Mouse (Mus musculus): ENCODE measurements around the gene Col4a3bp. TPM values are rescaled to one million over a fixed set of nuclear protein-coding genes. Genes with fewer than 3 reads are reported as not detected.

Col4a3bp gene
- polyA plus RNA-seq, 3 experiments from 2014 or later = 5.5 to 12.1 (median 9.0) TPM

DNA sequence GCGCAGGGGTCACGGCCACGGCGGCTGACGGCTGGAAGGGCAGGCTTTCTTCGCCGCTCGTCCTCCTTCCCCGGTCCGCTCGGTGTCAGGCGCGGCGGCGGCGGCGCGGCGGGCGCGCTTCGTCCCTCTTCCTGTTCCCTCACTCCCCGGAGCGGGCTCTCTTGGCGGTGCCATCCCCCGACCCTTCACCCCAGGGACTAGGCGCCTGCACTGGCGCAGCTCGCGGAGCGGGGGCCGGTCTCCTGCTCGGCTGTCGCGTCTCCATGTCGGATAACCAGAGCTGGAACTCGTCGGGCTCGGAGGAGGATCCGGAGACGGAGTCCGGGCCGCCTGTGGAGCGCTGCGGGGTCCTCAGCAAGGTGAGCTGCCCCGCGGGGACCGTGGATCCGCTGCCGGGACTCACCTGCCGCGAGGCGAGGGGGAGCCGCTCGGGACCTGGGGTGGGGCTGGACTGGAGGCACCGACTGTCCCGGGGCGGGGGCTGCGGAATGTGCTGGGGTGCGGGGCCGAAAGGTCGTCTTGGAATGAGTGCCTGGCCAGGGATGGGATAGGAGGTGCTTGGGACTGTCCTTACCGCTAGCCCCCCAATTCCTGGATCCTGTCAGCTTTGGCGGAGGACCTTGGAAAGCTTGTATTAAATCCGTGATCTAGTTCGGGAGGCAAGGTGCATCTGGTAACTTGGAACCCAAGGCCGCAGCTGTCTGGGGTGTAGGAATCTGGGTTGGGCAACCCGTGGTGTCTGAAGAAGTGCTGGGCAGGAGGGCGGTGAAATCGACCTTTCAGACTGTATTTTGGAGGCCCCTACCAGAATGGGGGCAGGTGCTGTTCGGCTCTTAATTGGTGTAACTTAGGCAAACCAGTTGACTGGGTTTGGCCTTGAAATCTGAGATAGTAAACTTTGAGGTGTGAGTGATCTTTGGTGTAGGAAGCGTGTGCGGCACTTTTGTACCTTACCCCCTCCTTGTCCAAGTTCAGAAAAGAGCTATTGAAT lies 778 bp downstream of the Col4a3bp start:
- peak; percentile 30 for ATAC-seq

- no peak for ATAC-seq
These were observed 2.1 kb downstream of the Col4a3bp start for GRCm38 (mm10) chr13:96544506-96544905.

DNA sequence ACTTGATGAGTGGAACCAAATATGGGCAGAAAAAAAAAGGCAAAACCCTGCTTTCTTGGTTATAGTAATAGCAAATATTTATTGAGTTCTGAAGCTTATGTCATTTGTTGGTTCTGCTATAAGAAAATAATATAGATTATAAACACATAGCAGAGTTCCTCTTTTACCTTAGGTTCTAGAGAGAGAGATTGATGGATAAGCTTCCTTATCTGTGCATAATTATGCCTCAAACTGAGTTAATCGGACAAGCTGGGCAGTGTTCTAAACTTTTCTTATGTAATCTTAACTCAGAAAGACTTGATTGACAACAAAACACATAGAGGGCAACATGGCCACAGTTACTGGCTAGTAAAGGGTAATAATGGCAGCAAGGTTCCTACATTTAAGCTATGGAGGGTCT lies 4.8 kb downstream of the Col4a3bp start:
- no peak for ATAC-seq

DNA sequence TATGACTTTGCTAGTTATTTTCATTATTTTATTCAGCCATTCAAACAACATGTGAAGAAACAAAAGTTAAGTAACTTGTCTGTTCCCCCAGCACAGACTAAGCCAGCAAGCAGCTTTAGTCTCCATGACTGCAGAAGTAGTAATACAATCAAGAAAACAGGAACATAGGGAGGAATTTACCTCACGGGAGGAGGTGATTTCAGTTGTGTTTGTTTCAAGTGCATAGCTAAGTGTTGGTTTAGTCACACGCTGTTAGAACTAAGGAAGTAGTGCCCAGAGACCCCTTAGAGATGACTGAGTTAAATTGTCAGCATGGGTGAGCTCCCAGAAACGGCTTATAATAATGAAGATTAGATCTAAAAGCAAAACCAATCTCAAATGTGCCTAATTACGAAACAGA lies 5.5 kb downstream of the Col4a3bp start:
- ATAC-seq = peak; percentile 27

DNA sequence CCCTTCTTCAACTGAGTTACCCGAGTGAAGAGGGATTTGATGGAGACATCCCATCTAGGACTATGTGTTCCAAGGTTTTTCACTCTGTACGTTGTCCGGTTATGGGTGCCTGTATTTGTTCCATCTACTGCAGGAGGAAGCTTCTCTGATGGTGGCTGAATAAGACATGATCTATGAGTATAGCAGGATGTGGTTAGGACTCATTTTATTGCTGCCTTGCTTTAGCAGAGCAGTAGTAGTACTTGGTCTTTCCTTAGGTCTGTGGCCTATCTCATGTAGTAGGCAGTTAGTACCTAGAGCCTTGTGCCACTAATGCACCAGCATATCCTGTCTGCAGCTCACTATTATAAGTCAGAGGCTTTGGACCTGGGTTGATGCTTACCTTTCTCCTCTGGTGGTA lies 12.7 kb downstream of the Col4a3bp start:
- ATAC-seq = peak; percentile 98

DNA sequence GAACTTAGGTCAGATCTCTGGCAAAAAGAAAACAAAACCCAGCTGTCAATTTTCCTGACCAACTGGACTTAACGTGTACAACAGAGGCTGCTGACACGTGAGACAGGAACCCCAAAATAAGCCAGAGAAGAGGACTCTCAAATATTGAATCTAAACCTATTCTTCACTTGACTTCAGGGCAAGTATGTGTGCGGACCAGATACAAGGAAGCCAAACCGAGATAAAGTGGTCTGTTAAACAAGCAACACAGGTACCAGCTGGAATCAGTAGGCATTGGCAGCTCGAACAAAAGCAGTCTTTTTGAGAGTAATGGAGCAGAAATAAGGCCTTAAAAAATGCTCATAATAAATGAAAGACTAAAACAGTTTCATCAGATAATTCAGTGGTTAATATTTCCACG lies 25.6 kb downstream of the Col4a3bp start:
- ATAC-seq = no peak

- no peak for ATAC-seq
These were observed 28.0 kb downstream of the Col4a3bp start for GRCm38 (mm10) chr13:96570313-96571015.

- ATAC-seq = no peak
These were observed 28.6 kb downstream of the Col4a3bp start for GRCm38 (mm10) chr13:96571016-96571361.

GRCm38 (mm10) chr13:96574170-96574569 lies 31.8 kb downstream of the Col4a3bp start:
- ATAC-seq = no peak

DNA sequence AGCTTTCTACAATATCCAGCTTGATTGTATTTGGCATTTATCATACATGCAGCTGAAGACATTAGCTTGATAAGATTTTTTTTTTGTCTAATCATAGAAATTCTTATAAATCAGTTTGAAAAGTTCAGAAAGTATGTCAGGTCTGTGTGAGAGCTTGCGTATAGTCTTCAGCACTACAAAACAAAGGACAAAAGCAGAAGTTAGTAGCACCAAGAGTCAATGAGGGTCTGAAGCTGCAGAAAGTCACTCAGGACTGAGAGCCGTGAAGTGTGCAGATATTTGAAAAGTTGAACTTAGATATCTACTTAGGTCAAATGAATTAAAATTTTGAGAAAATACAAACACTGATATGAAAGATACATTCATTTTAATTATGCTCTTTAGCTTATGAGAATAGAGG lies 36.7 kb downstream of the Col4a3bp start:
- no peak for ATAC-seq

- ATAC-seq = no peak
These were observed 37.6 kb downstream of the Col4a3bp start for GRCm38 (mm10) chr13:96579979-96580378.

DNA sequence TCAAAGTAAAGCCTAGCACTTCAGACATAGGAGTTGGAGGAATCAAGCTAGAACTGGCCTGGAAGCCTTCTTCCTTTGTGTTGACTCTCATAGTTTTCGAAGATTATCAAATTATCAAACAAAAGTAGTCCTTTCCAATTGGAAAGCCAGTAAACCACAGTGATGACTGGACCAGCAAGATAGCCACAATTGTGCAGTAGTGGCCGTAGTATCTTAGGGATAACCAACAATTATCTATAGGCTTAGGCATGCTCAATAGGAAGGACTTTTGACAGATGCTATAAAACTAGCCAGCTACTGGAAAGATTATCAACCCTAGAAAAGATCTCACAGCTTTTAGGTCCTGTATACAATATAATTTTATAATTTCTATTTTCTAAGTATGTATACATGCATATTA lies 41.8 kb downstream of the Col4a3bp start:
- no peak for ATAC-seq

DNA sequence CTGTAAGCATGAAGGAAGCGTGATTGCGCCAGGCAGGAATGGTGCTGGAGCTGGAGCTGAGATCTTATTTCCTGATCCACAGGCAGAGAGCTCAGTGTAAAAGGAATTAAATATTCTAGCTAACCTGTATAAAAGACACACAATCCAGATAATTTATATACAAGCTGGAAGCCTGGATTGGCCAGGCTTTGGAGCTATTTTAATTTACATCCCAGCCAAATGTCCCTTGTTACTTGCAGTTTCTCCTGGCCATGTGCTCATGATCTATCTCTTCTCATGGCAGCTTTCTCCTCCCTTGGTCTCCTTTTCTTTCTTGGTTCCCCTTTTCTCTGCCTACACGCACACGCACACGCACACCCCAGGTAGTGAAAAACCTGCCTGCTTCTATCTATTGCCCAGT lies 44.1 kb downstream of the Col4a3bp start:
- no peak for ATAC-seq

DNA sequence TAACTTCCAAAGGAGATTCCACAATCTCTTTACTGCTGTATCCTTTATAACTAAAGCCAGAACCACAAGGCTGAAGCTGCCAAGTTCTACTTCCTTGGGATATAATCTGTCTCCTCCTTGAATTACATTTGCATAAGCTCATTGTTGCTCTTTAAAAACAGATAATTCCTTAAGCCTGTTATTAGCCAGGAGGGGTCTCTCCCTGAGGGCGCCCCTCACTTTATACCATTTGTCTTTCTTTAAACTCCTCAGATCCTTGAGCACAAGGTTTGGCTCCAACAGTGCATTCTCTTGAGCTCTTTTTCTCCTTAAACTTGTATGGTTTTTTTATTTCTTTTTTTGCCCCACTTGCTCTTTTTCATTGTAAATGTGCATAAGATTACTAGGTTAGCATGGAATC lies 46.2 kb downstream of the Col4a3bp start:
- no peak for ATAC-seq

- ATAC-seq = peak; percentile 78
These were observed 51.2 kb downstream of the Col4a3bp start for GRCm38 (mm10) chr13:96593621-96594020.

GRCm38 (mm10) chr13:96594070-96594469 lies 51.7 kb downstream of the Col4a3bp start:
- no peak for ATAC-seq

- ATAC-seq = no peak
These were observed 56.8 kb downstream of the Col4a3bp start for GRCm38 (mm10) chr13:96599182-96599581.

DNA sequence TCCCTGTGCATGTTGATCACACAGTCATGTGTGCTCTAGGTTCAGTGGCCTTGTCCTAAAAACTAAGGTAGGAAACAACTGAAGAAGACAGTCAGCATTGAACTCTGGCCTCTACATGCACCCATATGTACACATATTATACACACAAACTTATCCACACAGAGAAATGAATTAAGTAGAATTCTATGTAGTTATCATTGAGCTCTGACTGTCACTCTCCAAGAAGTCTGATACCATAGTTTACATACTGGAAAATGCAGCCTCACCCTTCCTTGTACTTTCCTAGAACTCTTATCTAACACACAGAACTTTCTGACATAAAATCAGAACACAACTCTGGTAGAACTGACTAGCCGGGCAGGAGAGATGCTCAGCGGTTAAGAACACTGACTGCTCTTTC lies 61.8 kb downstream of the Col4a3bp start:
- ATAC-seq = no peak

GRCm38 (mm10) chr13:96614615-96615014 lies 72.2 kb downstream of the Col4a3bp start:
- no peak for ATAC-seq

GRCm38 (mm10) chr13:96620891-96621290 lies 78.5 kb downstream of the Col4a3bp start:
- no peak for ATAC-seq

GRCm38 (mm10) chr13:96630396-96630795 lies 88.0 kb downstream of the Col4a3bp start:
- no peak for ATAC-seq

- ATAC-seq = no peak
These were observed 101.8 kb downstream of the Col4a3bp start for GRCm38 (mm10) chr13:96644168-96644567.

GRCm38 (mm10) chr13:96645822-96646221 lies 103.4 kb downstream of the Col4a3bp start:
- ATAC-seq = no peak

GRCm38 (mm10) chr13:96653041-96653440 lies 110.6 kb downstream of the Col4a3bp start:
- ATAC-seq = no peak
